Mouse (Mus musculus) thymus, adult 2 months (tissue): Measurements from ENCODE around the gene Gas6.

Source experiments
- CTCF ChIP-seq: fragments of 200-500 bp; IDR thresholded peaks from 2 replicates; pipeline ENCODE4 v1.5.1; 2012; ENCODE audit warnings: mild to moderate bottlenecking, control low read depth, low read length, moderate library complexity, borderline replicate concordance; ENCODE audit not compliant: control insufficient read depth, poor library complexity, insufficient read depth; ENCODE audit errors: extremely low read depth
- POLR2A ChIP-seq: fragments of 200-500 bp; IDR thresholded peaks from 2 replicates; pipeline ENCODE4 v1.6.1; 2012; ENCODE audit warnings: mild to moderate bottlenecking, low read length, control low read depth, moderate library complexity; ENCODE audit not compliant: control insufficient read depth, poor library complexity, insufficient read depth; ENCODE audit errors: extremely low read depth

GRCm38 (mm10) chr8:13466989-13467388 is 27.3 kb downstream of the Gas6 start:
- 0 out of 2 replicates have a peak, but pooled peaks have one; percentile 18 for TF ChIP-seq CTCF
- TF ChIP-seq POLR2A, result no peak
